Comparison of ENCODE assay signal across 23 mouse cellular contexts in the genomic region with DNA sequence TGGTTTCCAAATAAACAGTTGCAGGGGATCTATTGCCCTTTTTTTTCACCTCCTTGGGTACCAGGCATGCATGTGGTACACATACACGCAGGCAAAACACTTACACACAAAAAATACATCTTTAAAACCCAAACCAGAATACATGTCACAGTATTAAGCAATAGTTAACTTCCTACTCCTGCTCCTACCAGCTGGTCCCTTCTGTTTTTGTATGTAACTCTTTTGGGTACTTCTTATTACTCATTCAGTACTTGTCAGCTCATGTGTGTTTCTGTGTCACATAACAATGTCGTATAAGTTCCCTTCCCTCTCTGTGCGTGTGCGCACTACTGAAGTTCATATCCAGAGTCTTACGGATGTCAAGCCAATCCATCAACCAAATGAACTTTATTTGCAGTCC.
"Had no signal": no experiment of that assay in that cellular context is flagged by ENCODE, and none has a peak within 500 bp of the region (broad histone marks: within the 10 kb centered on the region; RNA-seq: fewer than 3 reads in every experiment).

No protein-coding gene starts in this region.

- H3K9me3 ChIP-seq: heart, embryonic 10.5 days; heart, embryonic 12.5 days; hindbrain, embryonic 10.5 days; hindbrain, embryonic 13.5 days; hindbrain, embryonic 15.5 days; limb, embryonic 13.5 days; limb, embryonic 15.5 days; liver, embryonic 12.5 days had no signal

- DNase-seq: gastrocnemius, postnatal 14 days; gastrocnemius, postnatal 36 days; heart, adult 18-20 months; heart, postnatal 10 days; heart, postnatal 4 days; kidney, adult 11 months; kidney, adult 2 months; kidney, adult 9 months; kidney, postnatal 10 days; kidney, postnatal 25 days; layer of hippocampus, adult 9-11 months; layer of hippocampus, postnatal 36 days; left cerebral cortex, postnatal 4 days had no signal

- H3K9ac ChIP-seq: heart, embryonic 12.5 days; hindbrain, embryonic 13.5 days; hindbrain, embryonic 15.5 days; limb, embryonic 13.5 days; limb, embryonic 15.5 days; liver, embryonic 12.5 days had no signal

- H3K4me1 ChIP-seq: heart, embryonic 10.5 days; heart, embryonic 12.5 days; hindbrain, embryonic 10.5 days; hindbrain, embryonic 13.5 days; hindbrain, embryonic 15.5 days; limb, embryonic 13.5 days; limb, embryonic 15.5 days; liver, embryonic 12.5 days had no signal

- ATAC-seq: hindbrain, postnatal 0 days; intestine, embryonic 16.5 days; liver, embryonic 12.5 days had no signal

- H3K27me3 ChIP-seq: heart, embryonic 12.5 days; hindbrain, embryonic 13.5 days; hindbrain, embryonic 15.5 days; limb, embryonic 13.5 days; limb, embryonic 15.5 days; liver, embryonic 12.5 days had no signal

- H3K27ac ChIP-seq: heart, embryonic 10.5 days; hindbrain, embryonic 10.5 days; hindbrain, embryonic 13.5 days; hindbrain, embryonic 15.5 days; hindbrain, postnatal 0 days; limb, embryonic 13.5 days; limb, embryonic 15.5 days; liver, embryonic 12.5 days had no signal

- H3K36me3 ChIP-seq: heart, embryonic 10.5 days; hindbrain, embryonic 10.5 days; hindbrain, embryonic 13.5 days; hindbrain, embryonic 15.5 days; limb, embryonic 13.5 days; limb, embryonic 15.5 days; liver, embryonic 12.5 days had no signal

- H3K4me3 ChIP-seq: heart, embryonic 10.5 days; heart, embryonic 12.5 days; hindbrain, embryonic 10.5 days; hindbrain, embryonic 13.5 days; hindbrain, embryonic 15.5 days; limb, embryonic 13.5 days; limb, embryonic 15.5 days; liver, embryonic 12.5 days had no signal
